Mouse (Mus musculus): ENCODE data around the gene Acadl.

DNA sequence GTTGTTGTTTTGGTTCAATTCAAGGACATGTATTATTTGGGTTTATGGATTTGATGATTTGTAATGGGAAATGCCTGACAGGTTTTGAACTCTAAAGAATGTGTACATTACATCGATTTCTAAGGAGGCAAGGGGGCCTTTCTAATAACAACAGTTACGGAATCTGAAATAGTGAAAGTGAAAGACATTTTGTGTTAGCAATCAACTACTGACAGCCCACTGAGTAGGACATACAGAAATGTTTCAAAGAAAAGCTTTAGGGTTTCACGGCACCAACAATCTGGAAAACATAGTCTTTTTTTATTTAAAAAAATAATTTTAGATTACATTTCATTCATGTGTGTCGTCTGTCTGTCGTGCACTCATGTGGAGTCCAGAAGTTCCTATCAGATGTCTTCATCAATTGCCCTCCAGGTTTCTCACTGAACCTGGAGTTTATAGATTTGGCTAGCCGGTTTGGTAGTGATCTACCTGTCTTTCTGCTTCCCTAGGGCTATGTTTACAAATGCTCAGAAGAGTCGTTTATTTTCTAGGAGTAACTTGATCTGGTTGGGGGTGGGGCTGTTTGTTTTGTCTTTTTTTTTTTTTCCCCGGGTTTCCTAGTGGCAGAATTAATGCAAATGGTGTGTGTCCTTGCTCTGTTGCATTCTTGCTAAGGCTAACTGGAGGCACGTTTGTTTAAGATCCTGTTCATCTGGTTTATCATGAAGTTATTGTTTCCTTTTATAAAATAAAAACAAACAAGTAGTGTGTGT lies 841 bp upstream of the Acadl start:
- TF ChIP-seq CTCF (IDR thresholded peaks at IDR 0.05; ENCODE audit: borderline replicate concordance, insufficient read depth, low read length): no peak
- TF ChIP-seq POLR2A (IDR thresholded peaks at IDR 0.05; ENCODE audit: low read depth, low read length): no peak

Measured in embryonic fibroblast, embryonic 13.5 days (primary cell).